Mouse (Mus musculus): ENCODE measurements around the gene Glrp1.

- no peak for TF ChIP-seq EP300 (IDR thresholded peaks at IDR 0.05; ENCODE audit: low read depth)
- TF ChIP-seq CTCF (IDR thresholded peaks at IDR 0.05; ENCODE audit: low read depth) = no peak
These were observed 55.2 kb downstream of the Glrp1 start for GRCm38 (mm10) chr1:88454703-88455102.

Measured in heart, postnatal 0 days (tissue).